8 mouse cellular contexts compared by ENCODE assay signal in genomic region chr4:130359486-130360237, GRCm38 (mm10). TPM values are rescaled to one million over a fixed set of nuclear protein-coding genes. Genes with fewer than 3 reads are reported as not detected.
DNase-seq lines count a peak whose midpoint lies in the region; ATAC-seq lines count a peak whose summit lies in the region.

Zcchc17 (minus strand) TSS chr4:130359943.
Snrnp40 (plus strand) TSS chr4:130360132.

- ATAC-seq in heart, embryonic 13.5 days (ENCODE audit: extremely low read depth, insufficient number of reproducible peaks, low FRiP score, low TSS enrichment): peak; percentile 99
- peak; percentile 95 for ATAC-seq in liver, embryonic 12.5 days
- peak; percentile 99 for ATAC-seq in stomach, embryonic 15.5 days (ENCODE audit: insufficient read depth, low FRiP score, low read depth)

- H3K36me3 ChIP-seq in heart, embryonic 13.5 days: peaks cover 33% of the 10 kb centered on the region
- H3K36me3 ChIP-seq in liver, embryonic 12.5 days: peaks cover 42% of the 10 kb centered on the region
- peaks cover 14% of the 10 kb centered on the region for H3K36me3 ChIP-seq in stomach, embryonic 15.5 days

- H3K27ac ChIP-seq in brown adipose tissue, adult 24 weeks (replicated peaks; ENCODE audit: low read depth, low read length): peak within 1 kb of the TSS; percentile 72
- H3K27ac ChIP-seq in heart, embryonic 13.5 days (replicated peaks): peak within 1 kb of the TSS; percentile 86
- peak within 1 kb of the TSS; percentile 93 for H3K27ac ChIP-seq in liver, embryonic 12.5 days
- H3K27ac ChIP-seq in stomach, embryonic 15.5 days: peak within 1 kb of the TSS; percentile 83

- no peaks in the 10 kb centered on the region for H3K9me3 ChIP-seq in heart, embryonic 13.5 days
- no peaks in the 10 kb centered on the region for H3K9me3 ChIP-seq in liver, embryonic 12.5 days (replicated peaks)
- H3K9me3 ChIP-seq in stomach, embryonic 15.5 days: no peaks in the 10 kb centered on the region

- H3K4me3 ChIP-seq in brown adipose tissue, adult 24 weeks (ENCODE audit: insufficient read depth, low read depth, low read length): peak within 1 kb of the TSS; percentile 89
- peak within 1 kb of the TSS; percentile 92 for H3K4me3 ChIP-seq in heart, embryonic 13.5 days
- peak within 1 kb of the TSS; percentile 78 for H3K4me3 ChIP-seq in liver, embryonic 12.5 days
- peak within 1 kb of the TSS; percentile 99 for H3K4me3 ChIP-seq in stomach, embryonic 15.5 days (replicated peaks)

- DNase-seq in CD4-positive, CD25-positive, alpha-beta regulatory T cell, adult 2 months (ENCODE audit: low read depth, low spot score): peak; percentile 99
- DNase-seq in fat pad, adult 2 months (ENCODE audit: extremely low read depth, low read depth, low spot score): peak; percentile 94
- peak; percentile 99 for DNase-seq in kidney, postnatal 10 days
- DNase-seq in natural killer cell, adult 2 months (ENCODE audit: low spot score in 2 of 2): peak; percentile 98

- H3K9ac ChIP-seq in heart, embryonic 13.5 days: peak within 1 kb of the TSS; percentile 97
- H3K9ac ChIP-seq in liver, embryonic 12.5 days: peak within 1 kb of the TSS; percentile 87
- H3K9ac ChIP-seq in stomach, embryonic 15.5 days: peak within 1 kb of the TSS; percentile 92

- H3K4me2 ChIP-seq in heart, embryonic 13.5 days: peak within 1 kb of the TSS; percentile 83
- H3K4me2 ChIP-seq in liver, embryonic 12.5 days: peak within 1 kb of the TSS; percentile 89
- peak within 1 kb of the TSS; percentile 71 for H3K4me2 ChIP-seq in stomach, embryonic 15.5 days

- H3K4me1 ChIP-seq in brown adipose tissue, adult 24 weeks (ENCODE audit: control insufficient read depth, insufficient read depth, insufficient read length, low read length): peaks cover 4% of the 10 kb centered on the region; the same call in 1 of the 2 replicates
- H3K4me1 ChIP-seq in heart, embryonic 13.5 days: peaks cover 21% of the 10 kb centered on the region
- peaks cover 29% of the 10 kb centered on the region for H3K4me1 ChIP-seq in liver, embryonic 12.5 days
- H3K4me1 ChIP-seq in stomach, embryonic 15.5 days: peaks cover 16% of the 10 kb centered on the region

- H3K27me3 ChIP-seq in heart, embryonic 13.5 days (replicated peaks): no peaks in the 10 kb centered on the region
- H3K27me3 ChIP-seq in liver, embryonic 12.5 days (replicated peaks): no peaks in the 10 kb centered on the region
- H3K27me3 ChIP-seq in stomach, embryonic 15.5 days (replicated peaks): no peaks in the 10 kb centered on the region

- WGBS in heart, embryonic 13.5 days: under 1% methylated on average over 49 of the region's 49 CpGs
- WGBS in liver, embryonic 12.5 days (ENCODE audit: insufficient replicate concordance): 2% methylated on average over 49 of the region's 49 CpGs
- WGBS in stomach, embryonic 15.5 days: under 1% methylated on average over 49 of the region's 49 CpGs

RNA-seq across cellular contexts. Expression of gene Zcchc17, which starts in this region (rescaled TPM):
- 31.0 and 36.4 TPM in 2 replicates for polyA plus RNA-seq in brown adipose tissue, adult 24 weeks (2012; ENCODE audit: insufficient read depth, insufficient read length, missing spikeins)
- polyA plus RNA-seq in heart, embryonic 13.5 days (2015; fragmentation: Nextera tagmentation; extraction: Ambion mirVana): 48.1 and 50.7 TPM in 2 replicates
- 52.1 and 52.9 TPM in 2 replicates for polyA plus RNA-seq in liver, embryonic 12.5 days (2016; fragmentation: Nextera tagmentation; extraction: Ambion mirVana)
- polyA plus RNA-seq in stomach, embryonic 15.5 days (2015; fragmentation: Nextera tagmentation; extraction: Ambion mirVana): 59.9 and 64.9 TPM in 2 replicates

RNA-seq across cellular contexts. Expression of gene Snrnp40, which starts in this region (rescaled TPM):
- 9.3 and 10.9 TPM in 2 replicates for polyA plus RNA-seq in brown adipose tissue, adult 24 weeks (2012; ENCODE audit: insufficient read depth, insufficient read length, missing spikeins)
- polyA plus RNA-seq in heart, embryonic 13.5 days (2015; fragmentation: Nextera tagmentation; extraction: Ambion mirVana): 82.6 and 84.8 TPM in 2 replicates
- 112 and 119 TPM in 2 replicates for polyA plus RNA-seq in liver, embryonic 12.5 days (2016; fragmentation: Nextera tagmentation; extraction: Ambion mirVana)
- polyA plus RNA-seq in stomach, embryonic 15.5 days (2015; fragmentation: Nextera tagmentation; extraction: Ambion mirVana): 129 and 135 TPM in 2 replicates

Comparison
In these comparisons a context has a peak if more than half of its experiments do, and no peak if none do; other contexts are left out.
1. Peak in every context shown above with its lines: DNase-seq, ATAC-seq, H3K4me3 ChIP-seq and H3K27ac ChIP-seq.